Comparison of ENCODE assay signal across 10 mouse cellular contexts in genomic region chr1:155532833-155533688, GRCm38 (mm10). TPM values are rescaled to one million over a fixed set of nuclear protein-coding genes. Genes with fewer than 3 reads are reported as not detected.
DNase-seq lines count a peak whose midpoint lies in the region; ATAC-seq and TF ChIP-seq lines count a peak whose summit lies in the region.
"Had no signal": no experiment of that assay in that cellular context is flagged by ENCODE, and none has a peak within 500 bp of the region (broad histone marks: within the 10 kb centered on the region; RNA-seq: fewer than 3 reads in every experiment).

No protein-coding gene starts in this region.

- peak overlapping the region; percentile 76 for H3K27ac ChIP-seq in liver, adult 2 months (replicated peaks; ENCODE audit: insufficient read depth, low read depth, low read length)
- H3K27ac ChIP-seq in neural tube, embryonic 15.5 days (replicated peaks) = no peak overlapping the region
- H3K27ac ChIP-seq in midbrain, embryonic 13.5 days = no peak overlapping the region
- H3K27ac ChIP-seq: embryonic facial prominence, embryonic 15.5 days; limb, embryonic 13.5 days had no signal

- H3K4me2 ChIP-seq in neural tube, embryonic 15.5 days = no peak overlapping the region
- H3K4me2 ChIP-seq in midbrain, embryonic 13.5 days (replicated peaks) = no peak overlapping the region
- H3K4me2 ChIP-seq: embryonic facial prominence, embryonic 15.5 days; limb, embryonic 13.5 days had no signal

- intact Hi-C loops in gastrocnemius, postnatal 14 days (cut with DNase I; ENCODE audit: low total_unique reads) = loop anchor here (10.0 kb wide), 1 partner anchor 118 kb away; the partner anchor contains the start of gene Xpr1

- peaks cover 12% of the 10 kb centered on the region for H3K4me1 ChIP-seq in liver, adult 2 months (ENCODE audit: control insufficient read depth, insufficient read depth, low read length)
- peaks cover 23% of the 10 kb centered on the region for H3K4me1 ChIP-seq in neural tube, embryonic 15.5 days
- peaks cover 34% of the 10 kb centered on the region for H3K4me1 ChIP-seq in midbrain, embryonic 13.5 days (replicated peaks)

- TF ChIP-seq POLR2A in liver, adult 2 months (IDR thresholded peaks at IDR 0.05; ENCODE audit: extremely low read depth, insufficient read depth, low read length) = no peak

- H3K36me3 ChIP-seq in liver, adult 2 months (ENCODE audit: control insufficient read depth, insufficient read depth, low read length) = no peaks in the 10 kb centered on the region
- no peaks in the 10 kb centered on the region for H3K36me3 ChIP-seq in neural tube, embryonic 15.5 days
- H3K36me3 ChIP-seq in midbrain, embryonic 13.5 days = no peaks in the 10 kb centered on the region
- H3K36me3 ChIP-seq: embryonic facial prominence, embryonic 15.5 days; limb, embryonic 13.5 days had no signal

- ATAC-seq in megakaryocyte, adult 5-6 weeks (ENCODE audit: poor library complexity, severe bottlenecking) = peak; percentile 39; the same call in 1 of the 2 replicates
- no peak for ATAC-seq in neural tube, embryonic 15.5 days (ENCODE audit: low FRiP score)
- ATAC-seq in midbrain, embryonic 13.5 days = no peak
- ATAC-seq: Patski had no signal

- no peaks in the 10 kb centered on the region for H3K27me3 ChIP-seq in liver, adult 2 months (ENCODE audit: control insufficient read depth, insufficient read depth, low read length)
- H3K27me3 ChIP-seq in neural tube, embryonic 15.5 days (replicated peaks) = no peaks in the 10 kb centered on the region
- H3K27me3 ChIP-seq in midbrain, embryonic 13.5 days = 0 out of 2 replicates have a peak, but pooled peaks cover 3% of the 10 kb centered on the region
- H3K27me3 ChIP-seq: embryonic facial prominence, embryonic 15.5 days; Patski had no signal

- WGBS in liver, adult 2 months = 26% methylated on average over 9 of the region's 9 CpGs
- WGBS in neural tube, embryonic 15.5 days = 84% methylated on average over 9 of the region's 9 CpGs
- 83% methylated on average over 9 of the region's 9 CpGs for WGBS in midbrain, embryonic 13.5 days

- TF ChIP-seq CTCF in liver, adult 2 months (IDR thresholded peaks at IDR 0.05; ENCODE audit: low read depth, low read length) = no peak

- no peak overlapping the region for H3K4me3 ChIP-seq in liver, adult 2 months (ENCODE audit: insufficient read depth, low read depth, low read length)
- no peak overlapping the region for H3K4me3 ChIP-seq in neural tube, embryonic 15.5 days (replicated peaks)
- H3K4me3 ChIP-seq in midbrain, embryonic 13.5 days (replicated peaks) = no peak overlapping the region
- H3K4me3 ChIP-seq: embryonic facial prominence, embryonic 15.5 days; limb, embryonic 13.5 days had no signal

- no peak overlapping the region for H3K9ac ChIP-seq in liver, adult 2 months (ENCODE audit: low read depth, low read length)
- no peak overlapping the region for H3K9ac ChIP-seq in neural tube, embryonic 15.5 days (replicated peaks)
- no peak overlapping the region for H3K9ac ChIP-seq in midbrain, embryonic 13.5 days (replicated peaks)
- H3K9ac ChIP-seq: embryonic facial prominence, embryonic 15.5 days; limb, embryonic 13.5 days had no signal

- H3K79me2 ChIP-seq in liver, adult 2 months (ENCODE audit: control insufficient read depth, insufficient read depth, low read length) = no peaks in the 10 kb centered on the region

- peak; percentile 92 for DNase-seq in liver, adult 2 months (ENCODE audit: extremely low read depth, low read depth, low spot score)
- DNase-seq in liver = no peak
- DNase-seq in adrenal gland, postnatal 14 days = peak; percentile 83
- peak; percentile 49 for DNase-seq in gastrocnemius, postnatal 14 days

- no peaks in the 10 kb centered on the region for H3K9me3 ChIP-seq in neural tube, embryonic 15.5 days (replicated peaks)
- no peaks in the 10 kb centered on the region for H3K9me3 ChIP-seq in midbrain, embryonic 13.5 days
- H3K9me3 ChIP-seq: embryonic facial prominence, embryonic 15.5 days had no signal

RNA-seq across cellular contexts. Expression of gene Acbd6, which starts 24.9 kb away (rescaled TPM):
- total RNA-seq in liver, adult 2 months (2014; rRNA removed) = 14.8 and 19.9 TPM in 2 replicates
- 71.5 and 79.6 TPM in 2 replicates for polyA plus RNA-seq in liver, adult 2 months (2012; rRNA removed)
- total RNA-seq in adrenal gland, postnatal 14 days (2021) = 73.9 and 82.1 TPM in 2 replicates
- 10 to 100 TPM; 50.0 to 54.9 TPM for total RNA-seq in gastrocnemius, postnatal 14 days (2021)
- 19.6 and 20.9 TPM in 2 replicates for total RNA-seq in megakaryocyte, adult 5-6 weeks (2015)
- total RNA-seq in megakaryocyte, adult 5-6 weeks (2017) = 9.3 and 24.0 TPM in 2 replicates
- 101 and 109 TPM in 2 replicates for polyA plus RNA-seq in neural tube, embryonic 15.5 days (2015; fragmentation: Nextera tagmentation; extraction: Ambion mirVana)
- polyA plus RNA-seq in midbrain, embryonic 13.5 days (2015; fragmentation: Nextera tagmentation; extraction: Ambion mirVana) = 63.2 and 73.6 TPM in 2 replicates
